Mouse (Mus musculus) heart, embryonic 15.5 days (tissue): ENCODE measurements around the gene Rad54l2. TPM values are rescaled to one million over a fixed set of nuclear protein-coding genes. Genes with fewer than 3 reads are reported as not detected.

ENCODE experiments used
- ATAC-seq: fragments of 200-750 bp; cut with Nextera tagmentation; replicated peaks from 2 replicates; pipeline ENCODE4 v1.8.0; 2017; ENCODE audit warnings: low read depth, moderate TSS enrichment; ENCODE audit not compliant: insufficient number of reproducible peaks, insufficient read depth, low FRiP score
- H3K27ac ChIP-seq: fragments of 300-500 bp; sonication (generic); 2 replicates; pipeline ENCODE4 v1.5.1; 2015; ENCODE audit warnings: mild to moderate bottlenecking, inconsistent platforms
- H3K27me3 ChIP-seq: fragments of 300-500 bp; sonication (generic); 2 replicates; pipeline ENCODE4 v1.6.1; 2015; ENCODE audit warnings: inconsistent platforms
- H3K36me3 ChIP-seq: fragments of 300-500 bp; sonication (generic); 2 replicates; pipeline ENCODE4 v1.6.1; 2015; ENCODE audit warnings: mild to moderate bottlenecking, inconsistent platforms
- H3K4me1 ChIP-seq: fragments of 300-500 bp; sonication (generic); replicated peaks from 2 replicates; pipeline ENCODE4 v1.6.1; 2015; ENCODE audit warnings: inconsistent platforms
- H3K4me2 ChIP-seq: fragments of 300-500 bp; sonication (generic); 2 replicates; pipeline ENCODE4 v1.6.1; 2015; ENCODE audit warnings: inconsistent platforms, mild to moderate bottlenecking, moderate library complexity
- H3K4me3 ChIP-seq: fragments of 300-500 bp; sonication (generic); 2 replicates; pipeline ENCODE4 v1.5.1; 2015; ENCODE audit warnings: mild to moderate bottlenecking, inconsistent platforms
- H3K9ac ChIP-seq: fragments of 300-500 bp; sonication (generic); 2 replicates; pipeline ENCODE4 v1.6.1; 2015; ENCODE audit warnings: mild to moderate bottlenecking, inconsistent platforms
- H3K9me3 ChIP-seq: fragments of 300-500 bp; sonication (generic); replicated peaks from 2 replicates; pipeline ENCODE4 v1.6.1; 2016; ENCODE audit warnings: inconsistent platforms
- WGBS: fragments of 180-500 bp; shearing (Covaris S2); methylation state at CpG from one replicate; pipeline ENCODE4 v1.1.7; 2015; ENCODE audit warnings: mixed read lengths; 5-methylcytosine and 5-hydroxymethylcytosine counted together
- polyA plus RNA-seq: library from polyadenylated mRNA; unstranded; fragments of >200 nt; fragmentation: Nextera tagmentation; extraction: Ambion mirVana; gene quantifications from 2 replicates; pipeline ENCODE4 v1.2.1, GENCODE M21; 2015

Rad54l2 gene
- polyA plus RNA-seq, result 3.4 and 4.9 TPM in 2 replicates

- peak; percentile 87 for ATAC-seq
- H3K4me2 ChIP-seq, result peak within 1 kb of the TSS; percentile 84
- H3K9ac ChIP-seq, result peak within 1 kb of the TSS; percentile 99
- H3K4me3 ChIP-seq, result peak within 1 kb of the TSS; percentile 85
- H3K36me3 ChIP-seq, result no peaks in the 10 kb centered on the region
- peaks cover 15% of the 10 kb centered on the region for H3K4me1 ChIP-seq
- no peaks in the 10 kb centered on the region for H3K9me3 ChIP-seq
- H3K27ac ChIP-seq, result peak within 1 kb of the TSS; percentile 93
- H3K27me3 ChIP-seq, result no peaks in the 10 kb centered on the region
- under 1% methylated on average over 49 of the region's 49 CpGs for WGBS
Measured at GRCm38 (mm10) chr9:106788812-106789321, at the start of gene Rad54l2. Gene Rad54l2 (minus strand): TSS chr9:106789194.

- H3K9me3 ChIP-seq, result no peaks in the 10 kb centered on the region
- under 1% methylated on average over 32 of the region's 32 CpGs for WGBS
- peak; percentile 85 for ATAC-seq
- H3K27ac ChIP-seq, result peak overlapping the region; percentile 95
- H3K36me3 ChIP-seq, result no peaks in the 10 kb centered on the region
- peak overlapping the region; percentile 100 for H3K4me3 ChIP-seq
- H3K4me1 ChIP-seq, result 0 out of 2 replicates have a peak, but pooled peaks cover 6% of the 10 kb centered on the region
- peak overlapping the region; percentile 96 for H3K9ac ChIP-seq
- H3K27me3 ChIP-seq, result no peaks in the 10 kb centered on the region
- peak overlapping the region; percentile 67 for H3K4me2 ChIP-seq
Measured at GRCm38 (mm10) chr9:106822381-106823104, 33.5 kb upstream of the Rad54l2 start.

- H3K4me3 ChIP-seq, result peak within 1 kb of the TSS; percentile 100
- no peaks in the 10 kb centered on the region for H3K27me3 ChIP-seq
- 0 out of 2 replicates have a peak, but pooled peaks cover 6% of the 10 kb centered on the region for H3K4me1 ChIP-seq
- H3K4me2 ChIP-seq, result peak within 1 kb of the TSS; percentile 67
- peak within 1 kb of the TSS; percentile 96 for H3K9ac ChIP-seq
- no peaks in the 10 kb centered on the region for H3K9me3 ChIP-seq
- peak within 1 kb of the TSS; percentile 95 for H3K27ac ChIP-seq
- no peaks in the 10 kb centered on the region for H3K36me3 ChIP-seq
- ATAC-seq, result peak; percentile 96
- WGBS, result under 1% methylated on average over 65 of the region's 71 CpGs
Measured at GRCm38 (mm10) chr9:106821618-106822380, 32.8 kb upstream of the Rad54l2 start, which contains the start of gene Dcaf1. Gene Dcaf1 (plus strand): TSS chr9:106821874.

GRCm38 (mm10) chr9:106821050-106821617 lies 32.1 kb upstream of the Rad54l2 start:
- Histone ChIP-seq H3K4me2 (peak overlapping the region; percentile 61), H3K36me3 (no peaks in the 10 kb centered on the region), H3K4me3 (peak overlapping the region; percentile 100), H3K4me1 (0 out of 2 replicates have a peak, but pooled peaks cover 6% of the 10 kb centered on the region), H3K9ac (peak overlapping the region; percentile 35), H3K9me3 (no peaks in the 10 kb centered on the region), H3K27ac (0 out of 2 replicates have a peak overlapping the region, but pooled peaks have one; percentile 6), H3K27me3 (no peaks in the 10 kb centered on the region)
- 38% methylated on average over 15 of the region's 15 CpGs for WGBS
- ATAC-seq, result no peak

DNA sequence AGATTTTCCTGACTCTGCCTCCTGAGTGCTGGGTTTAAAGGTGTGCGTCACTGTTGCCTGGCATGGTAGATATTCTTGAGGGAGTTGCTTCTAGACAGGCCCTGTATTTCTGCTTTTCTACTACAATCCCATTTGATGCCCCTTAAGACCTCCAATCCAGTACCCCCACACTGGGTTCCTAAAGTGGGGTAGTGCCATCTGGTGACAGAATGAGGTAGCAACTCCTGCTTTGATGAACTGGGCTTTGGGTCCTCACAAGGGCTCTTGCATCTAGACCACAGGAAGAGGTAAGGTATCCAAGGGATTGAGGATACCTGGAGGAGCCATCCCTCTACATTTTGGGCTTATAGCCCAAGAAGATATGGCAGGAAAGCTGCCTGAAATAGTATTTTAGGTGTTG lies 30.2 kb upstream of the Rad54l2 start:
- H3K9ac ChIP-seq, result no peak overlapping the region
- no peak for ATAC-seq
- H3K4me2 ChIP-seq, result no peak overlapping the region
- H3K4me1 ChIP-seq, result 0 out of 2 replicates have a peak, but pooled peaks cover 6% of the 10 kb centered on the region
- H3K27ac ChIP-seq, result no peak overlapping the region
- no peaks in the 10 kb centered on the region for H3K27me3 ChIP-seq
- WGBS, result 93% methylated on average over 1 of the region's 1 CpGs
- H3K9me3 ChIP-seq, result no peaks in the 10 kb centered on the region
- no peaks in the 10 kb centered on the region for H3K36me3 ChIP-seq
- H3K4me3 ChIP-seq, result no peak overlapping the region

DNA sequence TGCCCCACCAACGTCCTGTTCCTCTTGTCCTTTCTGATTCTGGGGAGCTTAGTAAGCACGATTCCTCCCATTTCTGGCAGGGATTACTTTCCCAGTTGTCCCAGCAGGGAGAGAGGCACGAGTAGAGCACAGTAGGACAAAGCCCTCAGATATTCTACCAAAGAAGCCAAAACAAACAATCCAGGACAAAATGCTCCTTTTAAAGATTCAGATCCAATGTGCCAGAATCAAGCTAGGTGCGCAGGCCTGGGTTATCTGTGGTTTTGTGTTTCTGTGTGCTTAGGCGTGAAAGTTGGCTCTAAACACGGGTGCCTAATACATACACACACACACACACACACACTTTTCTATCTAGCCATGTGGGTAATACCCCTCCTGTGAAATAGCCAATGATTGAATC lies 29.2 kb upstream of the Rad54l2 start:
- Histone ChIP-seq H3K27ac (no peak overlapping the region), H3K9ac (no peak overlapping the region), H3K4me2 (no peak overlapping the region), H3K9me3 (no peaks in the 10 kb centered on the region), H3K36me3 (no peaks in the 10 kb centered on the region), H3K4me1 (0 out of 2 replicates have a peak, but pooled peaks cover 5% of the 10 kb centered on the region), H3K4me3 (no peak overlapping the region), H3K27me3 (no peaks in the 10 kb centered on the region)
- WGBS, result 69% methylated on average over 6 of the region's 6 CpGs
- ATAC-seq, result no peak

DNA sequence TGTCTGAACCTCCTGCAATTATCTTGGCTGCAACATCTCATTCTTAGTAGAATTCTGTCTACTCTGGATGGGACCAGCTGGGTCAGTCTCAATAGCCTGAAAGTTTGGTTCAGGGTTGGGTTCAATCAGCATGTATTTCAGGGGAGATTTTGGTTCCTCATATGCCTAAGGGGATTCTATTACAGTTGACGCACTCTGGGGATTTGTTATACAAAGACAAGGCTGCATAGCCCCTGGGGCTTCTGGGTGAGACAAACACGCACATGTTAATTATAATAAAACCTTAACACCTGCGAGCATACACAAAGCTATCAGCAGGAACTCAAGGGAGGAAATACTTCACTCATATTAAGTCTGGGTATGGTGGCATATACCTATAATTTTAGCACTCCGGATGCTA lies 17.5 kb upstream of the Rad54l2 start:
- peaks cover 6% of the 10 kb centered on the region; the same call in 1 of the 2 replicates for H3K9me3 ChIP-seq
- 73% methylated on average over 4 of the region's 4 CpGs for WGBS
- no peaks in the 10 kb centered on the region for H3K4me1 ChIP-seq
- ATAC-seq, result no peak
- no peaks in the 10 kb centered on the region for H3K27me3 ChIP-seq
- H3K9ac ChIP-seq, result no peak overlapping the region
- no peak overlapping the region for H3K27ac ChIP-seq
- no peak overlapping the region for H3K4me3 ChIP-seq
- H3K36me3 ChIP-seq, result no peaks in the 10 kb centered on the region
- H3K4me2 ChIP-seq, result no peak overlapping the region

GRCm38 (mm10) chr9:106790831-106791230 lies 1.8 kb upstream of the Rad54l2 start:
- Histone ChIP-seq H3K27ac (no peak overlapping the region), H3K36me3 (no peaks in the 10 kb centered on the region), H3K4me3 (no peak overlapping the region), H3K9me3 (no peaks in the 10 kb centered on the region), H3K4me1 (peaks cover 12% of the 10 kb centered on the region), H3K9ac (no peak overlapping the region), H3K4me2 (no peak overlapping the region), H3K27me3 (no peaks in the 10 kb centered on the region)
- 59% methylated on average over 6 of the region's 6 CpGs for WGBS
- ATAC-seq, result no peak

DNA sequence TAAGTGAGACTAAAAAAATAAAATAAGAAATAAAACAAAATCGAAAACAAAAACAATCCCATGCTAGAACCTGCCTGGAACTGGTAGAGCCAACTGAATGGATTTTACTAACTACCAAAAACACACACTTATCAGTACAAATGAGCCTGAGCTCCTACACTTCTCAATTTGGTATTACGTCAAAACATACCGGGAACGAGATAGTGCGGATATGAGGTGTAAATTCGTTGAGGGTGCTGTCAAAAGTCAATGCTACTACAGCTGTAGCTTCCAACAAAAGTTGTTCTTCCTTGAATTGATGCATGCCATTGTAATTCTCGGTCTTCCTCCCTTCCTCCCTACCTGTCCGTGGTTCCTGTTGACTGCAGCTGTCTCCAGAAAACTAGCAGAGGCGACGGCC lies 369 bp upstream of the Rad54l2 start:
- ATAC-seq, result no peak
- H3K27me3 ChIP-seq, result no peaks in the 10 kb centered on the region

DNA sequence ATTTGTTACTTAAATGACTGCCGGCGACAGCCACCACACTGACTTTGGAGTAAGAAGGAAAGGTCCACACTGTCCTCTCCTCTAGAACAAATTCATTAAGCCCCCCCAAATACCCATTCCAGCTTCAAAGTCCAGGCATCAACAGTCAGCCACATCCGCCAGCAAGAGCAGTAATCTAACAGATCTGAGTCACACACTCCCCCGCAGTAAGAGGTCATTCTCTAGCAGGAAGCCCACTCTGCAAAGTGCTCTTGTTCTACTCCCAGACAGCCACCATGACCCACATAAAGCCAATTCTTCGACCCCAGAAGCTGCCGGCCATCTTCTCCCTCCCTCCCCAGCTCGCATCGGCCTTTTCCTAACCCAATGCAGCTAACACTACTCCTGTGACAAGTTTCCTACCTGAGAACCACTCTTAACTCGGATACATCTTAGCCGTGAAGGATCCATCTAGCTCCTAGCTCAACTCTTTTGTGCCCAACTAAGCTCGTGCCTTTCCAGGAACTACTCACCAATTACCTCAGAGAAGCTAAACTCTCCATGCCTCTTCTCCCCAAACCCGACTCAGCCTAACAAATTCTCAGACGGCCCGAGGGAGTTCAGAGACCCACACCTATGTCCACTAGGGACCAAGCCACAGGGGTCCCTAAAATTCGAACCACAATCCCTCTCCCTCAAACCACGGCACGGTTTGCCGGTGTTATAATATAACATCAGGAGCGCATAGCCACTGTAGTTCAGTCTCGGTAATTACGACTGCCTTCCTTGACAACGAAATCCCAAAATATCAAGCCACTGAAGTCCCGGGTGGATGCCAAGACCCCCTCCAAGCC lies 799 bp downstream of the Rad54l2 start:
- 6% methylated on average over 23 of the region's 23 CpGs for WGBS
- Histone ChIP-seq H3K27ac (peak overlapping the region; percentile 93), H3K27me3 (no peaks in the 10 kb centered on the region), H3K4me3 (peak overlapping the region; percentile 85), H3K4me2 (peak overlapping the region; percentile 84), H3K9me3 (no peaks in the 10 kb centered on the region), H3K9ac (peak overlapping the region; percentile 99), H3K4me1 (peaks cover 15% of the 10 kb centered on the region), H3K36me3 (no peaks in the 10 kb centered on the region)
- no peak for ATAC-seq

More for the DNA sequence above, 369 bp upstream of the Rad54l2 start:
- Histone ChIP-seq H3K4me3 (peak overlapping the region; percentile 85), H3K4me2 (peak overlapping the region; percentile 84), H3K9me3 (no peaks in the 10 kb centered on the region), H3K36me3 (no peaks in the 10 kb centered on the region), H3K4me1 (peaks cover 15% of the 10 kb centered on the region), H3K27ac (peak overlapping the region; percentile 93), H3K9ac (peak overlapping the region; percentile 99)
- WGBS, result 10% methylated on average over 10 of the region's 10 CpGs
